Mouse (Mus musculus) neutrophil, adult 5-6 weeks (primary cell): ENCODE measurements around the gene Grm8. TPM values are rescaled to one million over a fixed set of nuclear protein-coding genes. Genes with fewer than 3 reads are reported as not detected.

ENCODE experiments used
- ATAC-seq: fragments of 151-379, 151-347 bp; 2 replicates; pipeline ENCODE4 v1.8.0; 2017; ENCODE audit warnings: mild to moderate bottlenecking, moderate TSS enrichment; ENCODE audit not compliant: insufficient number of reproducible peaks, poor library complexity, low FRiP score, severe bottlenecking; ENCODE audit errors: extremely low read depth
- total RNA-seq: library from RNA; stranded (forward); fragments of 200-1000 nt; gene quantifications from 2 replicates; pipeline ENCODE4 v1.2.3, GENCODE M21; 2017

Gene Grm8
- 0.12 TPM in 1 of 2 replicates, not detected in the other for total RNA-seq

GRCm38 (mm10) chr6:28135001-28135401 is at the start of gene Grm8:
TSS of gene Grm8 (minus strand) at chr6:28135178.
- no peak for ATAC-seq

- ATAC-seq: no peak
These were observed 35.0 kb upstream of the Grm8 start for GRCm38 (mm10) chr6:28169851-28170539.

- ATAC-seq: no peak
These were observed 25.4 kb upstream of the Grm8 start for GRCm38 (mm10) chr6:28160399-28160798.

GRCm38 (mm10) chr6:28146445-28146844 is 11.5 kb upstream of the Grm8 start:
- ATAC-seq: no peak

GRCm38 (mm10) chr6:28142332-28142731 is 7.4 kb upstream of the Grm8 start:
- ATAC-seq: no peak

- ATAC-seq: peak; percentile 56
These were observed 644 bp upstream of the Grm8 start for GRCm38 (mm10) chr6:28135411-28136233.

- ATAC-seq: no peak
These were observed 652 bp downstream of the Grm8 start for GRCm38 (mm10) chr6:28134251-28134801.

- ATAC-seq: no peak
These were observed 1.5 kb downstream of the Grm8 start for GRCm38 (mm10) chr6:28133206-28134063.

- ATAC-seq: no peak
These were observed 2.9 kb downstream of the Grm8 start for GRCm38 (mm10) chr6:28132056-28132455.

GRCm38 (mm10) chr6:28128871-28129270 is 6.1 kb downstream of the Grm8 start:
- no peak for ATAC-seq

- no peak for ATAC-seq
These were observed 19.5 kb downstream of the Grm8 start for GRCm38 (mm10) chr6:28115519-28115918.

- ATAC-seq: no peak
These were observed 20.1 kb downstream of the Grm8 start for GRCm38 (mm10) chr6:28114916-28115315.

- ATAC-seq: no peak
These were observed 23.4 kb downstream of the Grm8 start for GRCm38 (mm10) chr6:28111551-28111950.

GRCm38 (mm10) chr6:28102608-28103316 is 32.2 kb downstream of the Grm8 start:
- no peak for ATAC-seq

- no peak for ATAC-seq
These were observed 35.0 kb downstream of the Grm8 start for GRCm38 (mm10) chr6:28100001-28100400.

- no peak for ATAC-seq
These were observed 42.5 kb downstream of the Grm8 start for GRCm38 (mm10) chr6:28092511-28092910.

GRCm38 (mm10) chr6:28091836-28092235 is 43.1 kb downstream of the Grm8 start:
- ATAC-seq: no peak

GRCm38 (mm10) chr6:28090981-28091380 is 44.0 kb downstream of the Grm8 start:
- ATAC-seq: no peak
